Comparison of ENCODE assay signal across 29 mouse cellular contexts in genomic region chr12:8305258-8305657, GRCm38 (mm10). TPM values are rescaled to one million over a fixed set of nuclear protein-coding genes. Genes with fewer than 3 reads are reported as not detected.
"Had no signal": no experiment of that assay in that cellular context is flagged by ENCODE, and none has a peak within 500 bp of the region (broad histone marks: within the 10 kb centered on the region; RNA-seq: fewer than 3 reads in every experiment).

No protein-coding gene starts in this region.

- H3K27ac ChIP-seq: embryonic facial prominence, embryonic 10.5 days; embryonic facial prominence, embryonic 12.5 days; embryonic facial prominence, embryonic 13.5 days; embryonic facial prominence, embryonic 15.5 days; forebrain, embryonic 10.5 days; forebrain, embryonic 12.5 days; forebrain, embryonic 13.5 days; forebrain, embryonic 15.5 days; heart, adult 2 months; heart, embryonic 10.5 days had no signal

- ATAC-seq: forebrain, embryonic 13.5 days; forebrain, embryonic 14.5 days; forebrain, embryonic 15.5 days; forebrain, embryonic 16.5 days; forebrain, postnatal 0 days had no signal

- DNase-seq: cerebellum, adult 9-11 months; cerebellum, postnatal 14 days; cerebellum, postnatal 25 days; cerebellum, postnatal 36 days; embryo, embryonic 11 days; forebrain, postnatal 0 days; gastrocnemius, postnatal 10 days; gastrocnemius, postnatal 14 days; gastrocnemius, postnatal 36 days; heart, adult 11 months; heart, adult 18-20 months; heart, adult 2 months had no signal

- H3K4me3 ChIP-seq: embryonic facial prominence, embryonic 10.5 days; embryonic facial prominence, embryonic 12.5 days; embryonic facial prominence, embryonic 13.5 days; embryonic facial prominence, embryonic 15.5 days; erythroblast, embryonic 14.5 days; forebrain, embryonic 10.5 days; forebrain, embryonic 12.5 days; forebrain, embryonic 13.5 days; forebrain, embryonic 15.5 days; heart, adult 2 months; heart, embryonic 10.5 days had no signal

RNA-seq across cellular contexts. Expression of gene Gdf7, which starts 3.5 kb away (rescaled TPM):
- total RNA-seq: common myeloid progenitor, adult 5-6 weeks; gastrocnemius, adult 18-20 months; gastrocnemius, adult 8-10 months; gastrocnemius, postnatal 10 days; gastrocnemius, postnatal 14 days; gastrocnemius, postnatal 36 days; gastrocnemius, postnatal 4 days; granulocyte monocyte progenitor cell, adult 5-6 weeks had no signal
